Mouse (Mus musculus) testis, postnatal 10 days (tissue): ENCODE data around the gene Robo3.

Experiments
- DNase-seq: peaks from one replicate; pipeline ENCODE4 v3.0.0; 2021; ENCODE audit warnings: low spot score

The Robo3 gene

DNA sequence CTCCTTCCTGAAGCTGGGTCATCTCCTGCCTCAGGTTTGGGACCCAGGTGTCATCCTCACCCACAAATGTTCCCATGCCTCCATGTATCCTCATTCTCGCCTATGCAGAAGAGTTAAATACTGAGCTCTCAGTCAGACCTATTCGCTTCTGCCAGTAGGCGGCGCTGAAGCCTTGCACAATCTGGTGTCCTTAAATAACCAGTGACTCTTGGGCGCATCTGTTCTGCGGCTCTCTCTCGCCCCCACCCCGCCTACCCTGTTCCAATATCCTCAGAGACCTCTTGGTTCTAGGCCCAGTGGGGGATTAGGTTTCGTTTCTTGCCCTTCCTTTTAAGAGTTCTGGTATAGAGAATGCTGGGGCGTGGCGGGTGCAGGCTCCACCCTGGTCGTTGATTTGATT lies 2.5 kb downstream of the Robo3 start:
- DNase-seq: peak; percentile 94

DNA sequence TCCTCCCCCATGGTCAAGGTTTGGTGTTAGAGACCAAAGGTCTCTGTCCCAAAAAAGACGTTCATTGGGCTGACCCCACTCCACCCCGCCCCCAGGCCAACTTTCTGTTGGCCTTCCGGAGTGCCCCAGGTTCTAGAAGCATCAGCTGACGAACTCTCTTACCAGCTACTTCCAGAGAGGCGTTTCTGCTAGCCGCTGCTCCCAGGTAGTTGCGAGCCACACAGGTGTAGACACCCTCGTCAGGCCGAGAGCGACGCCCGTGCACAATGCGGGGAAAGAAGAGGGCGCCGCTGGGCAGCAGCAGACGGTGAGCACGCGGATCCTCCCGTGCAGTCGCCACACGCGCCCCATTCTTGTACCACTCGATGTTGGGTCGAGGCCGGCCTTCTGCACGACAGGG lies 3.7 kb downstream of the Robo3 start:
- peak; percentile 42 for DNase-seq

DNA sequence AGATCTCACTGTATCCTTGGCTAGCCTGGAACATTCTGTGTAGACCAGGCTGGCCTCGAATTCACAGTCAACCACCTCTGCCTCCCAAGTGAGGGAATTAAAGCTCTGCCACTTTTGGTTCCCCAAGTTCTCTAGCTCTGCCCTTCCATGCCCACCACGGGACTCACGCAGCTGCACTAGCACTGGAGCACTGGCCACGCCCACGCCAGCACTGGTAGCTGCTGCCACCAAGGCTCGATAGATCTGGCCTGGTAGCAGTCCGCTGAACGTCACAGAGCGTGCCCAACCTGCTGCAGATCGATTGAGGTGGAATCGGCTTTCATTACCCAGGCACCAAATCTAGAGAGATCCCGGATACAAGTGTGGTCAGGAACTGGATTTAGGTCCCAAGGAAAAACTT lies 11.8 kb downstream of the Robo3 start:
- DNase-seq: peak; percentile 66

- DNase-seq: peak; percentile 91
Measured at GRCm38 (mm10) chr9:37420676-37421075, 12.4 kb downstream of the Robo3 start.

GRCm38 (mm10) chr9:37418791-37419190 lies 14.3 kb downstream of the Robo3 start:
- DNase-seq: no peak

- DNase-seq: no peak
Measured at GRCm38 (mm10) chr9:37414666-37415065, 18.4 kb downstream of the Robo3 start.

- DNase-seq: no peak
Measured at GRCm38 (mm10) chr9:37412989-37413388, 20.1 kb downstream of the Robo3 start.

DNA sequence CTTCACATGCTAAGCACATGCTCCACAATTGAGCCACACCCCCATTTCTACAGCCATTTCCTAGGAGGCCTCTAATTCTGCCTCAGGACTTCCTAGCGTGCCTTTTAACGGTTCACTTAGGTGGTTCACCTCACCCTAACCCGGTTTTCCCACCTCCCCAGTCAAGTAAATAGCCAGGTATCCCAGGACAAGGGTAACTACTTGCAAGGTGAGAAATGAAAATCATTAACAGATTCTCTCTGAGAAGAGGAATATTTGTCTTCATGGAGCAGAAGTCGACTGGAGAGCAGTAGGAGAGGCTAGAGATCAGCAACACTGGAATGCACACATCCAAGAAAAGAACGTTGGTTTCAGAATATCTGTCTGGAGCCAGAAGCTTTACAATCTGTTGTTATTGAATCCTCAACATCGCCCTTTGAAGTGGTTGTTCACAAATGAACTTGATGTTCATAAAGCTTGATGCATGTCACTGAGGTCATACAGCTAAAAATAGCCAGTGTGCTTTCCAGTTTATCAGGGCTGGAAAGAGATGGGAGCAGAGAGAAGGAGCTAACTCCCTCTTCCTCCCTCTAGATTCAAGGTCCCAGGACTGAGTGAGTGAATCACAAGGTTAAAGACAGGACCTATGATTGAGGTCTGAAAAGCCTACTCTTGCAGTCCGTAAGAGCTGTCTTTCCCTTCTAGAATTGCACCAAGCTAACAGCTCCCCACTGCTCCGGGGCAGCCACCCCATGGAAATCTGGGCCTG lies 23.2 kb downstream of the Robo3 start:
- no peak for DNase-seq

DNA sequence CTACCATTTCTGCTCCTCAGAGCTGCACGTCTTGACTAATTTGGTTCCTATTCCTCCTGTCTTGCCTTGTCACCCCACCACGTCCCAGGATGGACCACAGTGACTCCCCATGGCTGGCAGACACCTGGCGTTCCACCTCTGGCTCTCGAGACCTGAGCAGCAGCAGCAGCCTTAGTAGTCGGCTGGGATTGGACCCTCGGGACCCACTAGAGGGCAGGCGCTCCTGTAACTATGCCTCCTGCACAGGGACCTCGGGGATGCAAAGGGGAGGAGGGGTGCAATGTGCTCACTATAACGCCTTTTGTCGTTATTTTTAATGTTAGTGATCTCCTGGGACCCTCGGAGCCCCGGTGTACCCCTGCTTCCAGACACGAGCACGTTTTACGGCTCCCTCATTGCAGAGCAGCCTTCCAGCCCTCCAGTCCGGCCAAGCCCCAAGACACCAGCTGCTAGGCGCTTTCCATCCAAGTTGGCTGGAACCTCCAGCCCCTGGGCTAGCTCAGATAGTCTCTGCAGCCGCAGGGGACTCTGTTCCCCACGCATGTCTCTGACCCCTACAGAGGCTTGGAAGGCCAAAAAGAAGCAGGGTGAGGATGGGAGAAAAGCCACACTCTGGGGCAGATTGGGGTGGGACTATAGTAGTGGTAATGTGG lies 25.1 kb downstream of the Robo3 start:
- no peak for DNase-seq

DNA sequence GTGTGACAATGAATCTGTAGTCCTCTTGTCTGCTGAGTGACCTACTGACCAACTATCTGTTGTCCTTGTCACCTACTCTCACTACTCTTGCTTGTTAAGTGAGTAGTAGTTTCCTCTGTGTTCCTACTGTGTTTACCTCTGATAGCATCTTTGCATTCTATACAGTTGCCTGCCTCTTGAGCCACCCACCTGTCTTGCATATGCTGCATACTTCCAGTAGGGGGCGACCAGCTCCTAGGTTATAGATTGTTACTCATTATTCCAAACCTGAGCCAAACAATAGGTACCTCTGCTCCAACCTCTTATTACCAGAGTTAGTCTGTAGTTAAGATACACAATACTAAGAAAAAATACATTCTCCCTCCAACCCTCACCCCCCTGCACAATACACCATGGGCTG lies 26.7 kb downstream of the Robo3 start:
- DNase-seq: no peak

GRCm38 (mm10) chr9:37403011-37403410 lies 30.0 kb downstream of the Robo3 start:
- no peak for DNase-seq

GRCm38 (mm10) chr9:37402501-37402900 lies 30.5 kb downstream of the Robo3 start:
- DNase-seq: no peak

DNA sequence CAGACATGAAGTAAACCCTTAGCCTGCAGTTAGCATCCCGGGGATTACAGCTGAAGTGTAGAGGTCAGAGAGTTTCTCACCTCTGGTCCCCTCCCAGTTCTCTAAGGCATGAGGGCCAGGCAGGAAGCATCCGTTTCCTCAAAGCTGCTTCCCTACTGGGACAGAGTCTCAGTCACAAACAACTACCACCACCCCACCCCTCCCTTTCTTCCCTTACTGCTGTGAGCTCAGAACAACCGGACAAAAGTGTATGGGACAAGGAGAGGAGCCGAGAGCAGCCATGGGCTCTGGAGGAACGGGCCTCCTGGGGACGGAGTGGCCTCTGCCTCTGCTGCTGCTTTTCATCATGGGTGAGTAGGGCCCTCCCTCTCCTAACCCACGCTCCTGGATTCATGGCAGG lies 31.2 kb downstream of the Robo3 start, which contains the start of gene Robo4:
TSS of gene Robo4 (plus strand) at position 96 of the 400 bp plus-strand sequence.
- no peak for DNase-seq

DNA sequence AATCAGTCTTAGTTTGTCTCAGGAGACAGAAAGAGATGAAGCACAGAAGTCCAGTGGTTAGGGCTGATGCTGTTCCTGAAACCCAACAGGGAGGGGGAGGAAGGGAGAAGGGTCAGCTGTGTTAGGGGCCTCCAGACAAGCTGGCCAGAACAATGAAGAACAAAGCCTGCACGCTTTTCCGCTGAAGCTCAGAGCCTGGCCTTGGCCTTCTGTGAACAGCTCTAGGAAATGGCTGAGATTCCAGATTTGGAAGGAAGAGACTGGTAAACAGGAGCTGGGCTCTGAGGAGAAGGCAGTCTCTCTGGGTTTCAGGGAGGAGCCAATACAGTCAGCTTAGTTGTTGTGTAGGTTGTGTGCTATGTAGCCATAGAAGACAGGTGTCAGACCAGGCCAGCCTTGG lies 32.5 kb downstream of the Robo3 start:
- no peak for DNase-seq

DNA sequence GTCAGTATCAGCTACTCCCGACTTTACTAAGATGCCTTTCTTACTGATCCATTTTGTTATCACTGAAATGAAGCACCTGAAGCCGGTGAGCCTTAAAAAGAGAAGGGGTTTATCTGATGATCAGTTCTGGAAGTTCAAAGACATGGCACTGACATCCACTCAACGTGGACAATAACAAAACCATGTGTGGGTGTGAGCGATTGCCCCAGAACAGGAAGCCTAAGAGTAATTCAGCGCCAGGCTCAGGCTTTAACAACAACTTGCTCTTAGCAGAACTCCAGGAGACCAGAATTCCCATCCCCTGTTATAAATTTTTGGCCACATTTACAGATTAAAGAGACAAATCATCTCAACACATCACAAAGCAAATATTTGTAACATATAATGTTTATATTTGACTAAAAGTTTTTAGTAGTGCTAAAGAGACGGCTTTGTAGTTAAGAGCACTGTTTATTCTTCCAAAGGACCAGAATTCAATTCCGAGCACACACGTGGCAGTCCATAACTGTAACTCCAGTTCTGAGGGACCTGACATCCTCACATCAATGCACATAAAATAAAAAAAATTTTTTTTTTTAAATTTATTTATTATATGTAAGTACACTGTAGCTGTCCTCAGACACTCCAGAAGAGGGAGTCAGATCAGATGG lies 39.4 kb downstream of the Robo3 start:
- DNase-seq: no peak

DNA sequence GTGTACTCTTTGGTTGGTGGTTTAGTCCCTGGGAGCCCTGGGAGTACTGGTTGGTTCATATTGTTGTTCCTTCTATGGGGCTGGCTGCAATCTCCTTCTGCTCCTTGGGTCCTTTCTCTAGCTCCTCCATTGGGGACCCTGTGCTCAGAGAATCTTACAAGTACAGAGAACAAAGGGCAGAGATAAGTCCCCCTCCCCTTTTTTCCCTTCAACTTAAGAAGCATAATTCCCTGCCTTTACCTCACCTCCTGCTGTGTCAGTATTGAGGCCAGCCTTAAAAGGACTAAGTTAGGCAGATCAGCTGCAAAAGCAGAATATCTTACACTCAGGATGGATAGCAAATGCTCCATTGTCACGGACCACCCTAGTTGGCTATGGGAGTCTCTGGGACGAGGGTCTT lies 41.0 kb downstream of the Robo3 start:
- no peak for DNase-seq

- DNase-seq: no peak
Measured at GRCm38 (mm10) chr9:37390891-37391290, 42.2 kb downstream of the Robo3 start.

DNA sequence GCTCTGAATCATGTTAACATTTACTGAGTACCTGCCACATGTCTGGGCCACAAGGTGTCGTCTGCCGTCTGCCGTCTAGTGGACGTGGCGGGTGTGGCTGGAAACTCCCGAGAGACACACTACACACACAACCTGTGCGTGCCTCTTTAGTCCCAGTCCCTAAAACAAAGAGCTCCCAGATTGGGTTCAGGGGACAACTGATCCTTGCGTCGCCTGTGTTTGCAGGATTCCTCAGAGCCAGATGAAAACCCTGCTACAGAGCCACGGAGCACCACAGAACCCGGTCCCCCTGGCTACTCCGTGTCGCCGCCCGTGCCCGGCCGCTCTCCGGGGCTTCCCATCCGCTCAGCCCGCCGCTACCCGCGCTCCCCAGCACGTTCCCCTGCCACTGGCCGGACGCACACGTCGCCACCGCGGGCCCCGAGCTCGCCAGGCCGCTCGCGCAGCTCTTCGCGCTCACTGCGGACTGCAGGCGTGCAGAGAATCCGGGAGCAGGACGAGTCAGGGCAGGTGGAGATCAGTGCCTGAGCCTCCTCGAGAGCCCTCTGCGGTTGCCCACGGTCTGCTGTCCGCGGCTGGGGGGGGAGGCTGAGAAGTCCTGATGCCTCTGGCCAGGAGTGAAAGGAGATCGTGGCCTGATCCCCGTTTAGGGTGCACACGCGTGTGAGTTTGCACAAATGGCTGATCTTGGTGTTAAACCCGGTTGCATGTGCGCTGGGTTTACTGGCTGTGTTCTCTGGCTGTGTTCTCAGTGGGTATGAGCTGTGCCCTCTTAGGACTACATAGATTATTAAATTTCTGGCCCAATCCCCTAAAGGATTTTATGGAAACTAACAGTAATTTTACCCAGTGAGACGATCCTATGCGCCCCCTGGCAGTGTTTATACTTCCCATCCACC lies 48.5 kb downstream of the Robo3 start:
- DNase-seq: peak; percentile 63

GRCm38 (mm10) chr9:37383161-37383560 lies 49.9 kb downstream of the Robo3 start:
- DNase-seq: no peak

DNA sequence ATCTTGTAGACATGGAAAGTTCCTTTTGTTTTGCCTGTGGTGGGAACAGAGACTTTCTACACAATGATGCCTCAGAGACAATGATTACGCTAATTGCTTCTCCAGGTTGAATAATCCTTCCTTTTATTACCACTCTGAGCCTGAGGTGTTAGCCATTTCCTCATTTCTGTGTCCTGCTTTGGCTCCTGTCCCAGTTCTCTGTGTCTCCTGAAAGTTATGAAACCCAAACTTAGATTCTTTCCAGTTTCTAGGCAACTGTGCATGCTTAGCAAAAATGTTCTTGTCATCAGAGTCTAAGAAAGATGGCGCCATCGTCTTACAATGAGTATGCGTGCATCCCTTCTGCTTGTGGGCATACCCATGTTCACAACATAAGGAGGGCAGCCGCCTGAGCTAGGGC lies 57.3 kb downstream of the Robo3 start:
- no peak for DNase-seq

DNA sequence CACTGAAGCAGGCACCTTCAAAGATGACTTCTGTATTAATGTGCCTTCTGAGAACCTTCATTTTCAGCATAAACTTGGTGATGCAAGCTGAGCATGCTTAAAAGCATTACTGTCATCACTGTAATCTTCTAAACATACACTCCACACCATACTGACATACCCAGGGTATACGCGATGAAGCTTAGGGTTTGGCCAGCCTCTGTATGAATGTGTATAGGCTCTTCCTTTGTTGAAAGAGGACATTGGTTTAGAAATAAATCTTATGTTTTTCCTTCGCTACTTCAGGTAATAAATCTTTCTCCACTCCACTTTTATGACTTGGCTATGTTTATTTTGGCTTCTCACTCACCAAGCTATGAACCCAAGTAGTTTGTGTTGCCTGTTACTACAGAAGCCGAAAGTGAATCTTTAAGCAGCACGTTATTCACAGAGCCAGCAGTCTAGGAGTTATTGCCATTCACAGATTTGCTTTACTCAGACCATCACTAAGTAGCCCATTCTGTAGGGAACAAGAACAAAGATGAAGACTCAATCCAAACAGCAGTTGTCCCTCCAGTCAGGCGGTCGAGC lies 61.7 kb downstream of the Robo3 start:
- no peak for DNase-seq

- DNase-seq: no peak
Measured at GRCm38 (mm10) chr9:37368860-37369259, 64.2 kb downstream of the Robo3 start.
